Mouse (Mus musculus) MEL (cell line): Measurements from ENCODE around the gene Atg13. TPM values are rescaled to one million over a fixed set of nuclear protein-coding genes. Genes with fewer than 3 reads are reported as not detected.

Source experiments
- DNase-seq: peaks from one replicate; pipeline ENCODE4 v3.0.0; 2011; ENCODE audit warnings: low read depth, low spot score
- H3K27ac ChIP-seq: 2 replicates; pipeline ENCODE4 v1.5.1; 2012; ENCODE audit warnings: low read depth, mild to moderate bottlenecking, control low read depth, low read length, moderate library complexity; ENCODE audit not compliant: control insufficient read depth
- H3K27me3 ChIP-seq, 2 experiments: fragments of 150-350 bp in 1 of 2; sonication (generic) in 1 of 2; 2 replicates each; pipeline ENCODE4 v1.6.1; 2012; ENCODE audit warnings: low read length in 2 of 2, mild to moderate bottlenecking in 2 of 2, improper control_type of control experiment in 1 of 2, moderate library complexity in 1 of 2; ENCODE audit not compliant: insufficient read depth in 2 of 2, control insufficient read depth in 1 of 2
- H3K36me3 ChIP-seq, 2 experiments: 2 replicates each; pipeline ENCODE4 v1.6.1; 2012 to 2014; ENCODE audit warnings: low read length in 2 of 2, improper control_type of control experiment in 1 of 2, inconsistent platforms in 1 of 2, mild to moderate bottlenecking in 1 of 2; ENCODE audit not compliant: insufficient read depth in 2 of 2, control insufficient read depth in 1 of 2
- H3K4me1 ChIP-seq, 2 experiments: fragments of 150-350 bp in 1 of 2; sonication (generic) in 1 of 2; 2 replicates each; pipeline ENCODE4 v1.6.1; 2012; ENCODE audit warnings: low read length in 2 of 2, improper control_type of control experiment in 1 of 2, mild to moderate bottlenecking in 1 of 2; ENCODE audit not compliant: insufficient read depth in 2 of 2, control insufficient read depth in 1 of 2
- H3K4me3 ChIP-seq, 2 experiments: fragments of 150-350 bp in 1 of 2; sonication (generic) in 1 of 2; 2 replicates each; pipeline ENCODE4 v1.5.1; 2012; ENCODE audit warnings: low read depth in 2 of 2, low read length in 2 of 2, mild to moderate bottlenecking in 2 of 2, moderate library complexity in 2 of 2, control low read depth in 1 of 2, improper control_type of control experiment in 1 of 2; ENCODE audit not compliant: control insufficient read depth in 1 of 2, insufficient read depth in 1 of 2
- H3K79me2 ChIP-seq: 2 replicates; pipeline ENCODE4 v1.6.1; 2012; ENCODE audit warnings: mild to moderate bottlenecking, low read length, moderate library complexity; ENCODE audit not compliant: control insufficient read depth, poor library complexity, insufficient read depth
- H3K9ac ChIP-seq: 2 replicates; pipeline ENCODE4 v1.6.1; 2012; ENCODE audit warnings: low read depth, mild to moderate bottlenecking, control low read depth, low read length, moderate library complexity; ENCODE audit not compliant: control insufficient read depth, poor library complexity, severe bottlenecking
- H3K9me3 ChIP-seq: fragments of 150-350 bp; sonication (generic); replicated peaks from 2 replicates; pipeline ENCODE4 v1.6.1; 2012; ENCODE audit warnings: mild to moderate bottlenecking, low read length, improper control_type of control experiment, moderate library complexity; ENCODE audit not compliant: insufficient read depth
- CHD1 ChIP-seq: IDR thresholded peaks from 2 replicates; pipeline ENCODE4 v1.6.1; 2012; ENCODE audit warnings: low read depth, mild to moderate bottlenecking, inconsistent platforms, low read length, improper control_type of control experiment
- GATA1 ChIP-seq: IDR thresholded peaks from 2 replicates; pipeline ENCODE4 v1.6.1; 2011; ENCODE audit warnings: low read depth, low read length, improper control_type of control experiment
- HCFC1 ChIP-seq: IDR thresholded peaks from 2 replicates; pipeline ENCODE4 v1.6.1; 2012; ENCODE audit warnings: low read depth, mild to moderate bottlenecking, inconsistent platforms, low read length, improper control_type of control experiment, moderate library complexity
- JUND ChIP-seq: IDR thresholded peaks from 2 replicates; pipeline ENCODE4 v1.6.1; 2011; ENCODE audit warnings: low read depth, mild to moderate bottlenecking, improper control_type of control experiment, low read length
- MAFK ChIP-seq: IDR thresholded peaks from 2 replicates; pipeline ENCODE4 v1.6.1; 2011; ENCODE audit warnings: low read depth, mild to moderate bottlenecking, low read length, improper control_type of control experiment, borderline replicate concordance
- MAX ChIP-seq: IDR thresholded peaks from 2 replicates; pipeline ENCODE4 v1.6.1; 2011; ENCODE audit warnings: low read length, improper control_type of control experiment
- MAZ ChIP-seq: IDR thresholded peaks from 2 replicates; pipeline ENCODE4 v1.6.1; 2012; ENCODE audit warnings: low read depth, mild to moderate bottlenecking, inconsistent platforms, low read length, improper control_type of control experiment
- MYB ChIP-seq: IDR thresholded peaks from 2 replicates; pipeline ENCODE4 v1.6.1; 2011; ENCODE audit warnings: mild to moderate bottlenecking, low read depth, low read length, improper control_type of control experiment
- MYC ChIP-seq: IDR thresholded peaks from 2 replicates; pipeline ENCODE4 v1.6.1; 2011; ENCODE audit warnings: low read depth, mild to moderate bottlenecking, low read length, improper control_type of control experiment, moderate library complexity
- NRF1 ChIP-seq: IDR thresholded peaks from 2 replicates; pipeline ENCODE4 v1.6.1; 2014; ENCODE audit warnings: low read depth, mild to moderate bottlenecking, inconsistent platforms, low read length, improper control_type of control experiment, moderate library complexity; ENCODE audit not compliant: poor library complexity, insufficient read depth, severe bottlenecking
- POLR2A ChIP-seq, 2 experiments: IDR thresholded peaks; 2 replicates each; pipeline ENCODE4 v1.6.1; 2011 to 2012; ENCODE audit warnings: low read length in 2 of 2, mild to moderate bottlenecking in 2 of 2, control low read depth in 1 of 2, improper control_type of control experiment in 1 of 2, low read depth in 1 of 2, moderate library complexity in 1 of 2; ENCODE audit not compliant: control insufficient read depth in 1 of 2, insufficient read depth in 1 of 2, poor library complexity in 1 of 2
- POLR2AphosphoS2 ChIP-seq: IDR thresholded peaks from 2 replicates; pipeline ENCODE4 v1.6.1; 2011; ENCODE audit warnings: low read length, improper control_type of control experiment
- POLR2AphosphoS5 ChIP-seq: IDR thresholded peaks from 2 replicates; pipeline ENCODE4 v1.6.1; 2012; ENCODE audit warnings: low read depth, borderline replicate concordance, mild to moderate bottlenecking, inconsistent platforms, low read length, moderate library complexity, mixed read lengths
- RCOR1 ChIP-seq: IDR thresholded peaks from 2 replicates; pipeline ENCODE4 v1.6.1; 2012; ENCODE audit warnings: low read depth, mild to moderate bottlenecking, inconsistent platforms, low read length, improper control_type of control experiment
- SMC3 ChIP-seq: IDR thresholded peaks from 2 replicates; pipeline ENCODE4 v1.6.1; 2011; ENCODE audit warnings: low read depth, low read length, improper control_type of control experiment
- TBP ChIP-seq: IDR thresholded peaks from 2 replicates; pipeline ENCODE4 v1.8.0; 2011; ENCODE audit warnings: low read depth, low read length, improper control_type of control experiment
- USF1 ChIP-seq: IDR thresholded peaks from 2 replicates; pipeline ENCODE4 v1.6.1; 2014; ENCODE audit warnings: low read depth, mild to moderate bottlenecking, inconsistent platforms, low read length, improper control_type of control experiment, moderate library complexity
- USF2 ChIP-seq, 2 experiments: IDR thresholded peaks; 2 replicates each; pipeline ENCODE4 v1.6.1; 2011 to 2012; ENCODE audit warnings: improper control_type of control experiment in 2 of 2, low read length in 2 of 2, borderline replicate concordance in 1 of 2, inconsistent platforms in 1 of 2, low read depth in 1 of 2, mild to moderate bottlenecking in 1 of 2; ENCODE audit not compliant: insufficient read depth in 1 of 2
- ZC3H11A ChIP-seq: IDR thresholded peaks from 2 replicates; pipeline ENCODE4 v1.6.1; 2012; ENCODE audit warnings: low read depth, mild to moderate bottlenecking, inconsistent platforms, low read length, improper control_type of control experiment
- ZKSCAN1 ChIP-seq: IDR thresholded peaks from 2 replicates; pipeline ENCODE4 v1.6.1; 2012; ENCODE audit warnings: low read depth, mild to moderate bottlenecking, inconsistent platforms, low read length, improper control_type of control experiment, moderate library complexity
- ZMIZ1 ChIP-seq: IDR thresholded peaks from 2 replicates; pipeline ENCODE4 v1.6.1; 2012; ENCODE audit warnings: low read depth, mild to moderate bottlenecking, inconsistent platforms, low read length, improper control_type of control experiment, moderate library complexity
- ZNF384 ChIP-seq: IDR thresholded peaks from 2 replicates; pipeline ENCODE4 v1.6.1; 2012; ENCODE audit warnings: low read depth, mild to moderate bottlenecking, inconsistent platforms, low read length, improper control_type of control experiment
- polyA plus RNA-seq, 2 experiments: library from polyadenylated mRNA; stranded (reverse) in 1 of 2; unstranded in 1 of 2; fragments of >175 nt in 1 of 2; fragments of >200 nt in 1 of 2; gene quantifications; 2 replicates each; pipeline versions ENCODE4 v1.2.1 to v1.2.4; 2012; ENCODE audit warnings: low replicate concordance in 2 of 2, low read depth in 1 of 2; ENCODE audit not compliant: insufficient read length in 2 of 2, insufficient read depth in 1 of 2, missing spikeins in 1 of 2
- total RNA-seq: library from RNA; depleted of rRNA; stranded (reverse); fragments of 300-350 nt; gene quantifications from 2 replicates; pipeline ENCODE4 v1.2.3, GENCODE M21; 2012

Gene Atg13
- total and polyA plus RNA-seq, 3 experiments, result 8.4 to 27.7 TPM; not detected in 1

GRCm38 (mm10) chr2:91744686-91745085 lies 34.3 kb upstream of the Atg13 start:
- Histone ChIP-seq H3K4me1 (no peaks in the 10 kb centered on the region; a peak in 1 of 4 replicates), H3K27ac (no peak overlapping the region), H3K9ac (no peak overlapping the region), H3K79me2 (peaks cover 9% of the 10 kb centered on the region), H3K27me3 (no peaks in the 10 kb centered on the region), H3K4me3 (no peak overlapping the region), H3K36me3 (peaks cover 0 to 2% of the 10 kb centered on the region in 2 experiments; a peak in 2 of 4 replicates), H3K9me3 (no peaks in the 10 kb centered on the region)
- no peak for DNase-seq
- no peak for TF ChIP-seq USF1
- TF ChIP-seq CHD1, result no peak
- TF ChIP-seq HCFC1, result no peak
- no peak for TF ChIP-seq GATA1
- TF ChIP-seq TBP, result no peak
- no peak for TF ChIP-seq ZKSCAN1
- no peak for TF ChIP-seq USF2 (IDR thresholded peaks at IDR 0.05; ENCODE audit: borderline replicate concordance in 1 of 2, insufficient read depth in 1 of 2, low read depth in 1 of 2, low read length in 2 of 2)
- no peak for TF ChIP-seq NRF1
- no peak for TF ChIP-seq SMC3
- TF ChIP-seq JUND, result no peak
- no peak for TF ChIP-seq MYB
- TF ChIP-seq MAFK, result no peak
- TF ChIP-seq ZC3H11A, result no peak
- no peak for TF ChIP-seq MYC
- TF ChIP-seq MAX, result no peak
- TF ChIP-seq RCOR1, result no peak
- no peak for TF ChIP-seq ZMIZ1

- no peak overlapping the region for H3K4me3 ChIP-seq
- peaks cover 5 to 7% of the 10 kb centered on the region in 2 experiments; a peak in 3 of 4 replicates for H3K4me1 ChIP-seq
- H3K9me3 ChIP-seq, result no peaks in the 10 kb centered on the region
- DNase-seq, result no peak
- H3K9ac ChIP-seq, result no peak overlapping the region
- H3K27me3 ChIP-seq, result no peaks in the 10 kb centered on the region
- TF ChIP-seq ZNF384 (no peak), POLR2AphosphoS2 (no peak), MAX (no peak), ZMIZ1 (no peak), POLR2AphosphoS5 (no peak), MAZ (no peak), POLR2A (IDR thresholded peaks at IDR 0.05; ENCODE audit: control insufficient read depth in 1 of 2, insufficient read depth in 1 of 2, low read depth in 1 of 2, low read length in 2 of 2, poor library complexity in 1 of 2) (no peak)
- peaks cover 0 to 11% of the 10 kb centered on the region in 2 experiments; a peak in 3 of 4 replicates for H3K36me3 ChIP-seq
- no peak overlapping the region for H3K27ac ChIP-seq
- H3K79me2 ChIP-seq, result peaks cover 25% of the 10 kb centered on the region
These were observed 29.2 kb upstream of the Atg13 start for GRCm38 (mm10) chr2:91739586-91739985.
